11 mouse cellular contexts compared by ENCODE assay signal in genomic region chr11:113752685-113753430, GRCm38 (mm10). TPM values are rescaled to one million over a fixed set of nuclear protein-coding genes. Genes with fewer than 3 reads are reported as not detected.
DNase-seq lines count a peak whose midpoint lies in the region; ATAC-seq and TF ChIP-seq lines count a peak whose summit lies in the region.
"Had no signal": no experiment of that assay in that cellular context is flagged by ENCODE, and none has a peak within 500 bp of the region (broad histone marks: within the 10 kb centered on the region; RNA-seq: fewer than 3 reads in every experiment).

No protein-coding gene starts in this region.

- 96% methylated on average over 10 of the region's 10 CpGs for WGBS in hindbrain, postnatal 0 days
- 93% methylated on average over 10 of the region's 10 CpGs for WGBS in hindbrain, embryonic 14.5 days
- WGBS in embryonic facial prominence, embryonic 13.5 days: 93% methylated on average over 10 of the region's 10 CpGs
- 82% methylated on average over 10 of the region's 10 CpGs for WGBS in liver, embryonic 14.5 days (ENCODE audit: insufficient replicate concordance)

- no peaks in the 10 kb centered on the region for H3K27me3 ChIP-seq in hindbrain, postnatal 0 days (ENCODE audit: insufficient read depth, low read length)
- no peaks in the 10 kb centered on the region for H3K27me3 ChIP-seq in hindbrain, embryonic 14.5 days (ENCODE audit: control insufficient read depth, insufficient read depth, low read length)
- no peaks in the 10 kb centered on the region for H3K27me3 ChIP-seq in embryonic facial prominence, embryonic 13.5 days
- H3K27me3 ChIP-seq in liver, embryonic 14.5 days (ENCODE audit: control insufficient read depth, insufficient read depth, low read length): no peaks in the 10 kb centered on the region

- peaks cover 28% of the 10 kb centered on the region for H3K4me1 ChIP-seq in hindbrain, postnatal 0 days (ENCODE audit: insufficient read depth, low read length)
- peaks cover 28% of the 10 kb centered on the region for H3K4me1 ChIP-seq in hindbrain, embryonic 14.5 days (replicated peaks; ENCODE audit: control insufficient read depth, insufficient read depth, low read length)
- H3K4me1 ChIP-seq in ES-E14 (ENCODE audit: control insufficient read depth in 2 of 2, insufficient read depth in 2 of 2, low read length in 2 of 2, poor library complexity in 1 of 2): peaks cover 0 to 30% of the 10 kb centered on the region in 2 experiments; a peak in 3 of 4 replicates
- H3K4me1 ChIP-seq in embryonic facial prominence, embryonic 13.5 days: peaks cover 58% of the 10 kb centered on the region
- H3K4me1 ChIP-seq in liver, embryonic 14.5 days (replicated peaks; ENCODE audit: control insufficient read depth in 2 of 2, insufficient read depth in 2 of 2, low read length in 1 of 2): peaks cover 18 to 21% of the 10 kb centered on the region in 2 experiments

- H3K36me3 ChIP-seq in hindbrain, postnatal 0 days (ENCODE audit: insufficient read depth, low read length): no peaks in the 10 kb centered on the region
- no peaks in the 10 kb centered on the region for H3K36me3 ChIP-seq in hindbrain, embryonic 14.5 days (replicated peaks; ENCODE audit: control insufficient read depth, insufficient read depth)
- H3K36me3 ChIP-seq in ES-E14 (ENCODE audit: control insufficient read depth, insufficient read depth, low read length, poor library complexity, severe bottlenecking): no peaks in the 10 kb centered on the region
- H3K36me3 ChIP-seq in embryonic facial prominence, embryonic 13.5 days: peaks cover under 1% of the 10 kb centered on the region; the same call in 1 of the 2 replicates
- peaks cover 1% of the 10 kb centered on the region; the same call in 1 of the 2 replicates for H3K36me3 ChIP-seq in liver, embryonic 14.5 days (replicated peaks; ENCODE audit: control insufficient read depth, insufficient read depth, low read depth)

- no peak for TF ChIP-seq EP300 in liver, embryonic 14.5 days (IDR thresholded peaks at IDR 0.05; ENCODE audit: low read depth)

- no peaks in the 10 kb centered on the region for H3K9me3 ChIP-seq in hindbrain, postnatal 0 days (ENCODE audit: low read length)
- no peaks in the 10 kb centered on the region for H3K9me3 ChIP-seq in hindbrain, embryonic 14.5 days (ENCODE audit: control insufficient read depth, low read length)
- no peaks in the 10 kb centered on the region for H3K9me3 ChIP-seq in ES-E14 (ENCODE audit: control insufficient read depth, insufficient read depth, low read depth, low read length)
- no peaks in the 10 kb centered on the region for H3K9me3 ChIP-seq in embryonic facial prominence, embryonic 13.5 days
- H3K9me3 ChIP-seq in liver, embryonic 14.5 days (ENCODE audit: control insufficient read depth, low read length): no peaks in the 10 kb centered on the region

- no peak overlapping the region for H3K27ac ChIP-seq in hindbrain, postnatal 0 days
- H3K27ac ChIP-seq in hindbrain, embryonic 14.5 days: no peak overlapping the region
- H3K27ac ChIP-seq in ES-E14 (ENCODE audit: insufficient read depth, low read depth, low read length, poor library complexity, severe bottlenecking): peak overlapping the region; percentile 93; the same call in 1 of the 2 replicates
- H3K27ac ChIP-seq in embryonic facial prominence, embryonic 13.5 days: peak overlapping the region; percentile 100; the same call in 1 of the 2 replicates
- H3K27ac ChIP-seq in liver, embryonic 14.5 days: peak overlapping the region; percentile 82; the same call in 1 of the 2 replicates

- no peak overlapping the region for H3K4me3 ChIP-seq in hindbrain, postnatal 0 days (ENCODE audit: low read length)
- no peak overlapping the region for H3K4me3 ChIP-seq in hindbrain, embryonic 14.5 days (replicated peaks; ENCODE audit: low read length)
- H3K4me3 ChIP-seq in ES-E14 (ENCODE audit: insufficient read depth in 1 of 2, low read depth in 1 of 2, low read length in 2 of 2, poor library complexity in 1 of 2, severe bottlenecking in 1 of 2): peak overlapping the region; percentile 90 to 96; a peak in 3 of 4 replicates
- H3K4me3 ChIP-seq in embryonic facial prominence, embryonic 13.5 days: no peak overlapping the region
- peak overlapping the region in 1 of 2 experiments; percentile 89; a peak in 2 of 4 replicates for H3K4me3 ChIP-seq in liver, embryonic 14.5 days (ENCODE audit: insufficient read depth in 1 of 2, low read depth in 2 of 2, low read length in 2 of 2)

- peak overlapping the region; percentile 89; the same call in 1 of the 2 replicates for H3K4me2 ChIP-seq in hindbrain, postnatal 0 days (ENCODE audit: low read depth, low read length)
- H3K4me2 ChIP-seq in hindbrain, embryonic 14.5 days (replicated peaks): no peak overlapping the region
- H3K4me2 ChIP-seq in embryonic facial prominence, embryonic 13.5 days: peak overlapping the region; percentile 80
- peak overlapping the region; percentile 99 for H3K4me2 ChIP-seq in liver, embryonic 14.5 days (ENCODE audit: low read depth)

- no peak for DNase-seq in hindbrain, postnatal 0 days (ENCODE audit: low spot score)
- DNase-seq in hindbrain, embryonic 14.5 days (ENCODE audit: low spot score): no peak
- no peak for DNase-seq in ES-E14 (ENCODE audit: low read depth, low spot score)
- DNase-seq in liver, embryonic 14.5 days (ENCODE audit: low read depth in 3 of 3, low spot score in 3 of 3): no peak
- no peak for DNase-seq in thymus, postnatal 10 days (ENCODE audit: low spot score in 2 of 2)
- no peak for DNase-seq in right cerebral cortex, postnatal 4 days
- DNase-seq in c-Kit-positive CD71-positive TER-119-positive erythroid progenitor cells, embryonic 14.5 days (ENCODE audit: low spot score): no peak
- DNase-seq: midbrain, embryonic 14.5 days had no signal

- no peak for ATAC-seq in hindbrain, postnatal 0 days
- no peak for ATAC-seq in hindbrain, embryonic 14.5 days (ENCODE audit: low FRiP score)
- no peak for ATAC-seq in embryonic facial prominence, embryonic 13.5 days (ENCODE audit: insufficient number of reproducible peaks, insufficient read depth, low FRiP score, low TSS enrichment, low read depth)
- no peak for ATAC-seq in liver, embryonic 14.5 days (ENCODE audit: insufficient read depth)

- no peak overlapping the region for H3K9ac ChIP-seq in hindbrain, postnatal 0 days (replicated peaks; ENCODE audit: low read length)
- H3K9ac ChIP-seq in hindbrain, embryonic 14.5 days: no peak overlapping the region
- H3K9ac ChIP-seq in ES-E14 (ENCODE audit: insufficient read depth, low read depth, low read length, poor library complexity, severe bottlenecking): peak overlapping the region; percentile 84; the same call in 1 of the 2 replicates
- no peak overlapping the region for H3K9ac ChIP-seq in embryonic facial prominence, embryonic 13.5 days
- peak overlapping the region; percentile 88; the same call in 1 of the 2 replicates for H3K9ac ChIP-seq in liver, embryonic 14.5 days (replicated peaks)

- in situ Hi-C loops in ES-E14 (cut with MboI; ENCODE audit: low sequenced_read_pairs in 2 of 2, unreplicated experiment in 2 of 2): no loop called here

- TF ChIP-seq CTCF in hindbrain, postnatal 0 days (IDR thresholded peaks at IDR 0.05; ENCODE audit: low read depth): no peak
- no peak for TF ChIP-seq CTCF in liver, embryonic 14.5 days (IDR thresholded peaks at IDR 0.05; ENCODE audit: low read depth)

TF ChIP-seq in ES-E14, 5 proteins besides CTCF, POLR2A, EP300 and RAD21:
- TF ChIP-seq ZC3H11A (IDR thresholded peaks at IDR 0.05; ENCODE audit: borderline replicate concordance, low read depth, low read length) (no peak), ZNF384 (IDR thresholded peaks at IDR 0.05; ENCODE audit: low read depth, low read length) (peak; percentile 57; the same call in 1 of the 2 replicates)

RNA-seq across cellular contexts. Expression of gene Cdc42ep4, which starts 1.2 kb away (rescaled TPM):
- 104 and 116 TPM in 2 replicates for total RNA-seq in hindbrain, postnatal 0 days (2014; rRNA removed)
- 55.7 and 56.4 TPM in 2 replicates for polyA plus RNA-seq in hindbrain, postnatal 0 days (2015; fragmentation: Nextera tagmentation; extraction: Ambion mirVana)
- 42.0 and 43.8 TPM in 2 replicates for polyA plus RNA-seq in hindbrain, embryonic 14.5 days (2014; fragmentation: Nextera tagmentation; extraction: Ambion mirVana)
- total RNA-seq in ES-E14 (2012; rRNA removed): 17.8 and 20.7 TPM in 2 replicates
- polyA plus RNA-seq in embryonic facial prominence, embryonic 13.5 days (2015; fragmentation: Nextera tagmentation; extraction: Ambion mirVana): 108 and 119 TPM in 2 replicates
- polyA plus RNA-seq in liver, embryonic 14.5 days (2012; rRNA removed): 8.7 and 9.0 TPM in 2 replicates
- 10.0 and 10.7 TPM in 2 replicates for polyA plus RNA-seq in liver, embryonic 14.5 days (2014; fragmentation: Nextera tagmentation; extraction: Ambion mirVana)

RNA-seq across cellular contexts. Expression of gene Cpsf4l, which starts 43.0 kb away (rescaled TPM):
- not detected in 2 replicates for total RNA-seq in hindbrain, postnatal 0 days (2014; rRNA removed)
- 0.19 and 0.25 TPM in 2 replicates for polyA plus RNA-seq in hindbrain, postnatal 0 days (2015; fragmentation: Nextera tagmentation; extraction: Ambion mirVana)
- 0.27 and 0.54 TPM in 2 replicates for polyA plus RNA-seq in hindbrain, embryonic 14.5 days (2014; fragmentation: Nextera tagmentation; extraction: Ambion mirVana)
- total RNA-seq in ES-E14 (2012; rRNA removed): 19.6 and 35.0 TPM in 2 replicates
- polyA plus RNA-seq in embryonic facial prominence, embryonic 13.5 days (2015; fragmentation: Nextera tagmentation; extraction: Ambion mirVana): 1.5 and 1.7 TPM in 2 replicates
- polyA plus RNA-seq in liver, embryonic 14.5 days (2012; rRNA removed): 0.02 TPM in 1 of 2 replicates, not detected in the other
- polyA plus RNA-seq in liver, embryonic 14.5 days (2014; fragmentation: Nextera tagmentation; extraction: Ambion mirVana): 0.11 TPM in 1 of 2 replicates, not detected in the other
- total RNA-seq: hematopoietic stem cell, adult 5-6 weeks had no signal
- polyA plus RNA-seq: small intestine, adult 2 months had no signal

Comparison
In these comparisons a context has a peak if more than half of its experiments do, and no peak if none do; other contexts are left out.
1. H3K27ac ChIP-seq: peak in ES-E14 (single experiment), embryonic facial prominence, embryonic 13.5 days (single experiment) and liver, embryonic 14.5 days (single experiment); none in hindbrain, postnatal 0 days (single experiment) and hindbrain, embryonic 14.5 days (single experiment).
2. H3K4me3 ChIP-seq: peak in ES-E14 (2 of 2); none in hindbrain, postnatal 0 days (single experiment), hindbrain, embryonic 14.5 days (single experiment) and embryonic facial prominence, embryonic 13.5 days (single experiment).
3. H3K9ac ChIP-seq: peak in ES-E14 (single experiment) and liver, embryonic 14.5 days (single experiment); none in hindbrain, postnatal 0 days (single experiment), hindbrain, embryonic 14.5 days (single experiment) and embryonic facial prominence, embryonic 13.5 days (single experiment).